Mouse (Mus musculus): ENCODE results near the gene Insig1.

The Insig1 gene

GRCm38 (mm10) chr5:28122491-28123454 is 51.6 kb downstream of the Insig1 start:
- DNase-seq, result peak; percentile 71 to 78

DNA sequence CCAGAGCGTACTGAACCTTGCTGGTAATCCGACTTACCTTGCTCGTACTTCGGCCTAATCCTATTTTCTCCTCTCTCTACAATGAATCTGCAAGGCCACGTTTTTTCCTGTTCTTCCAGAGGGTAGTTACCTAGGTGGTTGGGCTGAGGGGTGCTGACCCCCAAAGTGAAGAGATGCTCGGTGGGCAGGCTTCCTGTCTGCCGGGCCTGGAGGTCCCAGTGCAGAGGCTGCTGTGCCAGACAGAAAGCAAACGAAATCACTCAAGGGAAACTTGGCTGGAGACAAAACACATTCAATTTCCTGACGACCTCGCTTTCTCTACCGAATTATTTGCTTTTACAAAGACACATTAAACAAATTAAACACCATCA is 52.3 kb downstream of the Insig1 start:
- DNase-seq, result peak in 1 of 2 experiments; percentile 21

- peak in 1 of 2 experiments; percentile 33 for DNase-seq
These were observed 53.4 kb downstream of the Insig1 start for GRCm38 (mm10) chr5:28124321-28125230.

Data from kidney, postnatal 25 days (tissue).